Mouse (Mus musculus) right cerebral cortex, postnatal 25 days (tissue): Measurements from ENCODE around the gene Gpsm1.
"Not testable (repeated sequence)": the region's sequence is repeated elsewhere in the genome, so short reads cannot be mapped to it uniquely, and the experiment has no call there.

Experiments
- DNase-seq: peaks from one replicate; pipeline ENCODE4 v3.0.0; 2022

The Gpsm1 gene

GRCm38 (mm10) chr2:26380871-26381270 lies 65.6 kb downstream of the Gpsm1 start:
- not testable (repeated sequence) for DNase-seq

DNA sequence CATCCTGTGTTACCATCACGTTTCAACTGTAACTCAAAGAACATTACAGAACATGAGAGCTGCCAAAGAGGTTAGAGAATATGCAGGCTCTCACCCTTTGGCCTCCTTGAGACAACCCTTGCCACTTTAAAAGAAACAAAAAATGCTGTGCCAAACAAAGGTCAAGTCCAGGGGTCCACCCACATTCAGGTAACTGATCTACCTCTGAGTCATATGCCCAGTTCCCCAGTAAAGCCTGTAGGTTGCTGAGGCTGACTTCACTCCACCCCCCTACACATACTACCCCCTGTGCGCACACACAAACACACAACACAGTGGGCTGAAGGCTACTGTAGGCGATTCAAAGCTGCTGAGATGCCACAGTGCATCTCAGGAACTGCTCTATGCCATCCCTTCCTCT lies 72.4 kb downstream of the Gpsm1 start:
- DNase-seq: no peak

GRCm38 (mm10) chr2:26388682-26389153 lies 73.4 kb downstream of the Gpsm1 start:
- DNase-seq: no peak

DNA sequence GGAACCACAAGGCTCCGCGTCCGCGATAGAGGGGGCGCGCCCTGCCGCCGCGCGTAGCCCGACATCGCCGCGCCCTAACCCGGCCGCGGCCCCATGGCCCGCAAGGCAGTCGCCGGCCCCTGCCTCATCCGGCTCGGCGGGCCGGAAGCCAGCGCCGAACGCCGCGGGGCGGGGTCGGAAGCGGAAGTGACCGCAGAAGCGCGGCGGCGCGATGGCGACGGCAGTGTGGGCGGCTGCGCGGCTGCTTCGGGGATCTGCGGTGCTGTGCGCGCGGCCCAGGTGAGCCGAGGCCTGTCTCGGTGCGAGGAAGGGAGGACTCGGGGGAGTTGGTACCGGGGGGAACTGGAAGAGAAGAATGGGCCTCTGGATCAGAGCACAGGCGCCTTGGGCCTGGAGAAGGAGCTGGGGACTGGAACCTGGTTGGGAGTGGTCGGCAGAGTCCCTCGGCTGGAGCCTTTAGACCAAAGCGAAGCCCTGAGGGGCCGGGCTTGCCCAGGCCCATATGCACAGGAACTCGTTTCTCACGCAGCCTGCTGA lies 73.9 kb downstream of the Gpsm1 start, which contains the start of the genes Entr1 and Pmpca:
Gene Entr1 (minus strand): TSS at position 163 of the 537 bp plus-strand sequence.
Gene Pmpca (plus strand): TSS at position 186 of the 537 bp plus-strand sequence.
- peak; percentile 89 for DNase-seq

- no peak for DNase-seq
Measured at GRCm38 (mm10) chr2:26390954-26391353, 75.6 kb downstream of the Gpsm1 start.

- no peak for DNase-seq
Measured at GRCm38 (mm10) chr2:26391617-26392016, 76.3 kb downstream of the Gpsm1 start.
